Comparison of ENCODE assay signal across 34 mouse cellular contexts in genomic region chr9:123815996-123816395, GRCm38 (mm10). TPM values are rescaled to one million over a fixed set of nuclear protein-coding genes. Genes with fewer than 3 reads are reported as not detected.
DNase-seq lines count a peak whose midpoint lies in the region; ATAC-seq and TF ChIP-seq lines count a peak whose summit lies in the region.
"Had no signal": no experiment of that assay in that cellular context is flagged by ENCODE, and none has a peak within 500 bp of the region (broad histone marks: within the 10 kb centered on the region; RNA-seq: fewer than 3 reads in every experiment).

No protein-coding gene starts in this region.

- peaks cover 33% of the 10 kb centered on the region for H3K36me3 ChIP-seq in spleen, adult 2 months (ENCODE audit: control insufficient read depth, insufficient read depth, low read length)

- WGBS in spleen, adult 2 months = 86% methylated on average over 1 of the region's 1 CpGs

- H3K27ac ChIP-seq in spleen, adult 2 months (ENCODE audit: insufficient read depth, low read length) = peak overlapping the region; percentile 6; the same call in 1 of the 2 replicates
- H3K27ac ChIP-seq: embryonic facial prominence, embryonic 13.5 days; forebrain, embryonic 12.5 days; hindbrain, embryonic 12.5 days; hindbrain, postnatal 0 days; intestine, embryonic 15.5 days; limb, embryonic 13.5 days; lung, embryonic 15.5 days; neural tube, embryonic 12.5 days had no signal

- H3K4me3 ChIP-seq in spleen, adult 2 months (ENCODE audit: extremely low read depth, insufficient read depth, insufficient read length) = no peak overlapping the region
- H3K4me3 ChIP-seq: embryonic facial prominence, embryonic 13.5 days; erythroblast, embryonic 14.5 days; forebrain, embryonic 12.5 days; hindbrain, embryonic 12.5 days; intestine, embryonic 15.5 days; limb, embryonic 13.5 days; lung, embryonic 15.5 days; neural tube, embryonic 12.5 days had no signal

- H3K4me1 ChIP-seq in spleen, adult 2 months (ENCODE audit: control insufficient read depth, insufficient read depth, insufficient read length) = peaks cover 4% of the 10 kb centered on the region; the same call in 1 of the 2 replicates
- H3K4me1 ChIP-seq: embryonic facial prominence, embryonic 13.5 days; forebrain, embryonic 12.5 days; hindbrain, embryonic 12.5 days; intestine, embryonic 15.5 days; limb, embryonic 13.5 days; lung, embryonic 15.5 days; neural tube, embryonic 12.5 days had no signal

- peak; percentile 21 for DNase-seq in cerebellum, adult 8-10 months
- DNase-seq in spleen, adult 2 months (ENCODE audit: low read depth in 1 of 2, low spot score in 2 of 2) = no peak
- no peak for DNase-seq in spleen, postnatal 10 days (ENCODE audit: low spot score in 2 of 2)
- DNase-seq in cerebellum, postnatal 36 days = peak; percentile 11 to 29
- no peak for DNase-seq in kidney, postnatal 4 days
- DNase-seq in left cerebral cortex, postnatal 25 days (ENCODE audit: low spot score in 2 of 2) = no peak
- DNase-seq in layer of hippocampus, adult 9-10 months (ENCODE audit: low spot score) = no peak
- DNase-seq: adrenal gland, adult 8-10 months; forebrain, postnatal 0 days; gastrocnemius, postnatal 10 days; heart, postnatal 36 days; thymus, postnatal 14 days had no signal

- no peak for TF ChIP-seq CTCF in spleen, adult 2 months (IDR thresholded peaks at IDR 0.05; ENCODE audit: extremely low read depth, insufficient read depth, insufficient read length, insufficient replicate concordance)

- ATAC-seq in cerebellum, adult (ENCODE audit: insufficient number of reproducible peaks, low FRiP score, low TSS enrichment) = no peak
- ATAC-seq: forebrain, postnatal 0 days; hindbrain, postnatal 0 days; intestine, embryonic 15.5 days; midbrain, embryonic 16.5 days had no signal

- TF ChIP-seq POLR2A in spleen, adult 2 months (IDR thresholded peaks at IDR 0.05; ENCODE audit: low read depth, low read length) = no peak

- H3K27me3 ChIP-seq in spleen, adult 2 months (ENCODE audit: control insufficient read depth, insufficient read depth, low read length) = no peaks in the 10 kb centered on the region
- H3K27me3 ChIP-seq: embryonic facial prominence, embryonic 13.5 days; forebrain, embryonic 12.5 days; hindbrain, embryonic 12.5 days; intestine, embryonic 15.5 days; limb, embryonic 13.5 days; lung, embryonic 15.5 days; neural tube, embryonic 12.5 days had no signal

- intact Hi-C loops in left cerebral cortex, postnatal 25 days (cut with DNase I) = no loop called here

RNA-seq across cellular contexts. Expression of gene Cxcr6, which starts 9.7 kb away (rescaled TPM):
- polyA plus RNA-seq in spleen, adult 2 months (2012; rRNA removed) = 4.2 and 5.2 TPM in 2 replicates
- total RNA-seq in left cerebral cortex, postnatal 25 days (2021) = not detected
- total RNA-seq: adrenal gland, postnatal 4 days; forebrain, postnatal 0 days; gastrocnemius, postnatal 10 days; granulocyte monocyte progenitor cell, adult 5-6 weeks; heart, postnatal 36 days; hindbrain, postnatal 0 days; layer of hippocampus, postnatal 10 days; left cerebral cortex, adult 18-20 months; left cerebral cortex, postnatal 36 days had no signal
- polyA plus RNA-seq: erythroblast, embryonic 14.5 days; forebrain, postnatal 0 days; hindbrain, postnatal 0 days; neural tube, embryonic 12.5 days had no signal

RNA-seq across cellular contexts. Expression of gene Fyco1, which starts 35.7 kb away (rescaled TPM):
- 5.0 and 6.0 TPM in 2 replicates for polyA plus RNA-seq in spleen, adult 2 months (2012; rRNA removed)
- 10 to 100 TPM; 22.0 to 26.8 TPM for total RNA-seq in left cerebral cortex, postnatal 25 days (2021)

RNA-seq across cellular contexts. Expression of gene Xcr1, which starts 45.8 kb away (rescaled TPM):
- 3.2 and 3.5 TPM in 2 replicates for polyA plus RNA-seq in spleen, adult 2 months (2012; rRNA removed)
- not detected for total RNA-seq in left cerebral cortex, postnatal 25 days (2021)
- total RNA-seq: common myeloid progenitor, adult 5-6 weeks; forebrain, postnatal 0 days; granulocyte monocyte progenitor cell, adult 5-6 weeks; heart, postnatal 36 days; hindbrain, postnatal 0 days; layer of hippocampus, postnatal 10 days; left cerebral cortex, adult 18-20 months; left cerebral cortex, postnatal 36 days had no signal
- polyA plus RNA-seq: embryonic facial prominence, embryonic 13.5 days; erythroblast, embryonic 14.5 days; forebrain, embryonic 12.5 days; heart, embryonic 11.5 days; intestine, embryonic 15.5 days; kidney, embryonic 16.5 days; limb, embryonic 13.5 days; liver, embryonic 11.5 days; lung, embryonic 15.5 days; midbrain, embryonic 11.5 days; neural tube, embryonic 12.5 days; stomach, embryonic 16.5 days had no signal

Comparison
In these comparisons a context has a peak if more than half of its experiments do, and no peak if none do; other contexts are left out.
1. DNase-seq: peak in cerebellum, adult 8-10 months (single experiment) and cerebellum, postnatal 36 days (2 of 2); none in spleen, adult 2 months (0 of 2), spleen, postnatal 10 days (0 of 2), kidney, postnatal 4 days (0 of 2), left cerebral cortex, postnatal 25 days (0 of 2) and layer of hippocampus, adult 9-10 months (single experiment).